Mouse (Mus musculus): Measurements from ENCODE around the gene Atp6v0e.

DNA sequence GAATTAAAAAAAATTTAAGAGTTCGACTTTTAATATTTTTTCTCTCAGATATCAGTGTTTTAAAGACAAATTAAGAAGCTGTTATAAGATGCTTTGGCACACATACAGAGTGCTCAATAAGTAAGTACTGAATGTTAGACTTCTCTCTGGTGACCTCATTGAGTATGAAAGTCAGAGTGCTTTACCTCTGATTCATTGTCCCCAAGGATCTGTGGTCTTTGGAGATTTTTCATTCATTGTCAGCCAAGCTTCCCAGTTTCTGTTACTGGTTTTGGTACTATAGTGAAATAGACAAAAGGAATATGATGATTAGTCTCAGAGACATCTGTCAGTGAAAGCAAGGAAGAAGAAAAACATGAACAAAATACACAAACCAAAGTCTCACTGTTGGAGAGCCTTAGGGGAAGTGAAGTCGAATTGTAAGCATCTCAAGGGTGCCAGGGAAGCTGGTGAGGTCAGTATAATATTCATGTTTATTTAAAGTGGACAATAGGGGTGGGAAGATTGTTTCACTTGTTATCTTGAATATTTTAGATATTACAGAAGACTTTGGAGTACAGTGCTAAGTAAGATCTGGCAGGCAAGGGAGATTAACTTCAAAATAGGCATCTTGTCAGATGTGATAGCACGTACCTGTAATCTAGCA, 64.2 kb downstream of the Atp6v0e start:
- no peak for TF ChIP-seq CTCF (IDR thresholded peaks at IDR 0.05; ENCODE audit: borderline replicate concordance, control insufficient read depth, extremely low read depth, insufficient read depth, low read length, poor library complexity)
- no peak for TF ChIP-seq POLR2A (IDR thresholded peaks at IDR 0.05; ENCODE audit: control insufficient read depth, extremely low read depth, insufficient read depth, low read length, poor library complexity)
